Mouse (Mus musculus): ENCODE measurements around the gene Ctse.

The Ctse gene

GRCm38 (mm10) chr1:131699642-131700041 lies 61.5 kb downstream of the Ctse start:
- no peak for DNase-seq (ENCODE audit: low spot score in 2 of 2)

- no peak for DNase-seq (ENCODE audit: low spot score in 2 of 2)
Measured at GRCm38 (mm10) chr1:131700447-131700846, 62.3 kb downstream of the Ctse start.

GRCm38 (mm10) chr1:131701391-131701790 lies 63.3 kb downstream of the Ctse start:
- peak in 1 of 2 experiments; percentile 21 for DNase-seq (ENCODE audit: low spot score in 2 of 2)

GRCm38 (mm10) chr1:131702094-131702766 lies 64.1 kb downstream of the Ctse start:
- DNase-seq (ENCODE audit: low spot score in 2 of 2): peak in 1 of 2 experiments; percentile 23

- no peak for DNase-seq (ENCODE audit: low spot score in 2 of 2)
Measured at GRCm38 (mm10) chr1:131703482-131703881, 65.4 kb downstream of the Ctse start.

GRCm38 (mm10) chr1:131708338-131708737 lies 70.2 kb downstream of the Ctse start:
- peak; percentile 33 to 58 for DNase-seq (ENCODE audit: low spot score in 2 of 2)

- DNase-seq (ENCODE audit: low spot score in 2 of 2): no peak
Measured at GRCm38 (mm10) chr1:131711518-131711917, 73.4 kb downstream of the Ctse start.

GRCm38 (mm10) chr1:131712386-131712785 lies 74.3 kb downstream of the Ctse start:
- peak; percentile 33 to 73 for DNase-seq (ENCODE audit: low spot score in 2 of 2)

GRCm38 (mm10) chr1:131714388-131715337 lies 76.6 kb downstream of the Ctse start:
- no peak for DNase-seq (ENCODE audit: low spot score in 2 of 2)

- no peak for DNase-seq (ENCODE audit: low spot score in 2 of 2)
Measured at GRCm38 (mm10) chr1:131718952-131719694, 81.0 kb downstream of the Ctse start.

- DNase-seq (ENCODE audit: low spot score in 2 of 2): no peak
Measured at GRCm38 (mm10) chr1:131721989-131722388, 83.9 kb downstream of the Ctse start.

- no peak for DNase-seq (ENCODE audit: low spot score in 2 of 2)
Measured at GRCm38 (mm10) chr1:131723549-131723948, 85.4 kb downstream of the Ctse start.

All from spleen, postnatal 14 days (tissue).